Mouse (Mus musculus) thymus, adult 2 months (tissue): ENCODE measurements around the gene Slc25a43. TPM values are rescaled to one million over a fixed set of nuclear protein-coding genes. Genes with fewer than 3 reads are reported as not detected.

ENCODE experiments used
- DNase-seq: peaks from one replicate; pipeline ENCODE4 v3.0.0; 2021
- H3K27ac ChIP-seq: fragments of 200-500 bp; 2 replicates; pipeline ENCODE4 v1.5.1; 2012; ENCODE audit warnings: low read length, control low read depth; ENCODE audit not compliant: control insufficient read depth, insufficient read depth
- H3K27me3 ChIP-seq: fragments of 200-500 bp; 2 replicates; pipeline ENCODE4 v1.6.1; 2012; ENCODE audit warnings: mild to moderate bottlenecking, low read length, moderate library complexity, mixed read lengths; ENCODE audit not compliant: control insufficient read depth, insufficient read depth
- H3K36me3 ChIP-seq: fragments of 200-500 bp; 2 replicates; pipeline ENCODE4 v1.6.1; 2012; ENCODE audit warnings: mild to moderate bottlenecking, low read length, moderate library complexity; ENCODE audit not compliant: control insufficient read depth, insufficient read depth
- H3K4me1 ChIP-seq: fragments of 200-500 bp; replicated peaks from 2 replicates; pipeline ENCODE4 v1.6.1; 2012; ENCODE audit warnings: low read length; ENCODE audit not compliant: control insufficient read depth, insufficient read depth
- H3K4me3 ChIP-seq: fragments of 200-500 bp; 2 replicates; pipeline ENCODE4 v1.5.1; 2012; ENCODE audit warnings: mild to moderate bottlenecking, low read length, control low read depth, moderate library complexity; ENCODE audit not compliant: control insufficient read depth, insufficient read depth
- CTCF ChIP-seq: fragments of 200-500 bp; IDR thresholded peaks from 2 replicates; pipeline ENCODE4 v1.5.1; 2012; ENCODE audit warnings: mild to moderate bottlenecking, control low read depth, low read length, moderate library complexity, borderline replicate concordance; ENCODE audit not compliant: control insufficient read depth, poor library complexity, insufficient read depth; ENCODE audit errors: extremely low read depth
- POLR2A ChIP-seq: fragments of 200-500 bp; IDR thresholded peaks from 2 replicates; pipeline ENCODE4 v1.6.1; 2012; ENCODE audit warnings: mild to moderate bottlenecking, low read length, control low read depth, moderate library complexity; ENCODE audit not compliant: control insufficient read depth, poor library complexity, insufficient read depth; ENCODE audit errors: extremely low read depth
- WGBS: fragments of 180-500 bp; shearing (Covaris S2); methylation state at CpG from one replicate; pipeline ENCODE4 v1.1.7; 2018; 5-methylcytosine and 5-hydroxymethylcytosine counted together
- polyA plus RNA-seq: library from polyadenylated mRNA; depleted of rRNA; stranded (reverse); fragments of >200 nt; gene quantifications from 2 replicates; pipeline ENCODE4 v1.2.3, GENCODE M21; 2012

Gene Slc25a43
- polyA plus RNA-seq, 1 experiment = 2.2 TPM

GRCm38 (mm10) chrX:36748573-36748972, 5.1 kb downstream of the Slc25a43 start:
- H3K4me1 ChIP-seq = peaks cover 24% of the 10 kb centered on the region
- H3K27me3 ChIP-seq = no peaks in the 10 kb centered on the region
- no peak for TF ChIP-seq CTCF
- TF ChIP-seq POLR2A = no peak
- no peak overlapping the region for H3K4me3 ChIP-seq
- H3K36me3 ChIP-seq = no peaks in the 10 kb centered on the region
- H3K27ac ChIP-seq = no peak overlapping the region
- DNase-seq = no peak
- 87% methylated on average over 3 of the region's 3 CpGs for WGBS

- peak overlapping the region; percentile 84 for H3K27ac ChIP-seq
- H3K4me1 ChIP-seq = peaks cover 19% of the 10 kb centered on the region
- no peak overlapping the region for H3K4me3 ChIP-seq
- H3K36me3 ChIP-seq = no peaks in the 10 kb centered on the region
- DNase-seq = no peak
- no peak for TF ChIP-seq CTCF
- TF ChIP-seq POLR2A = no peak
- H3K27me3 ChIP-seq = no peaks in the 10 kb centered on the region
- 54% methylated on average over 6 of the region's 6 CpGs for WGBS
Observed at GRCm38 (mm10) chrX:36749281-36749785, 5.9 kb downstream of the Slc25a43 start.

- Histone ChIP-seq H3K27me3 (no peaks in the 10 kb centered on the region), H3K4me3 (no peak overlapping the region), H3K4me1 (peaks cover 9% of the 10 kb centered on the region), H3K27ac (no peak overlapping the region), H3K36me3 (no peaks in the 10 kb centered on the region)
- no peak for TF ChIP-seq CTCF
- no peak for TF ChIP-seq POLR2A
- 94% methylated on average over 1 of the region's 1 CpGs for WGBS
- DNase-seq = no peak
Observed at GRCm38 (mm10) chrX:36750591-36750990, 7.1 kb downstream of the Slc25a43 start.

GRCm38 (mm10) chrX:36752586-36752985, 9.1 kb downstream of the Slc25a43 start:
- Histone ChIP-seq H3K36me3 (no peaks in the 10 kb centered on the region), H3K4me3 (no peak overlapping the region), H3K4me1 (peaks cover 9% of the 10 kb centered on the region), H3K27ac (no peak overlapping the region), H3K27me3 (no peaks in the 10 kb centered on the region)
- DNase-seq = no peak
- TF ChIP-seq POLR2A = no peak
- TF ChIP-seq CTCF = no peak
- WGBS = 100% methylated on average over 3 of the region's 3 CpGs

- Histone ChIP-seq H3K27ac (peak overlapping the region; percentile 98), H3K4me1 (peaks cover 10% of the 10 kb centered on the region), H3K4me3 (no peak overlapping the region), H3K36me3 (no peaks in the 10 kb centered on the region), H3K27me3 (no peaks in the 10 kb centered on the region)
- no peak for TF ChIP-seq CTCF
- TF ChIP-seq POLR2A = no peak
- peak; percentile 58 for DNase-seq
- WGBS = 27% methylated on average over 7 of the region's 7 CpGs
Observed at GRCm38 (mm10) chrX:36757796-36758472, 14.5 kb downstream of the Slc25a43 start.

- DNase-seq = no peak
- H3K4me3 ChIP-seq = no peak overlapping the region
- H3K36me3 ChIP-seq = no peaks in the 10 kb centered on the region
- TF ChIP-seq CTCF = no peak
- peak overlapping the region; percentile 96 for H3K27ac ChIP-seq
- no peaks in the 10 kb centered on the region for H3K27me3 ChIP-seq
- WGBS = 39% methylated on average over 6 of the region's 6 CpGs
- H3K4me1 ChIP-seq = peaks cover 10% of the 10 kb centered on the region
Observed at GRCm38 (mm10) chrX:36758566-36758965, 15.1 kb downstream of the Slc25a43 start.
